Mouse (Mus musculus): ENCODE measurements around the gene Aak1. TPM values are rescaled to one million over a fixed set of nuclear protein-coding genes. Genes with fewer than 3 reads are reported as not detected.

The Aak1 gene
- polyA plus RNA-seq, 1 experiment from 2014 or later, result 7.3 TPM

- Histone ChIP-seq H3K9ac (ENCODE audit: low read depth, low read length) (no peak overlapping the region), H3K36me3 (ENCODE audit: insufficient read depth, low read length) (no peaks in the 10 kb centered on the region), H3K27ac (no peak overlapping the region), H3K9me3 (replicated peaks; ENCODE audit: low read length) (no peaks in the 10 kb centered on the region), H3K27me3 (ENCODE audit: insufficient read depth, low read length) (no peaks in the 10 kb centered on the region), H3K4me3 (replicated peaks; ENCODE audit: low read depth, low read length) (no peak overlapping the region), H3K4me1 (replicated peaks; ENCODE audit: insufficient read depth, low read length) (peaks cover 16% of the 10 kb centered on the region), H3K4me2 (ENCODE audit: low read length) (peak overlapping the region; percentile 80; the same call in 1 of the 2 replicates)
- ATAC-seq (replicated peaks; ENCODE audit: low FRiP score, low read depth) (no peak), DNase-seq (ENCODE audit: low spot score) (no peak)
- whole genome bisulfite sequencing, result 83% methylated on average over 8 of the region's 8 CpGs
- no peak for TF ChIP-seq CTCF (IDR thresholded peaks at IDR 0.05; ENCODE audit: low read depth)
Observed at GRCm38 (mm10) chr6:86847816-86848215, 1.5 kb upstream of the Aak1 start.

- peak overlapping the region; percentile 80 for H3K9ac ChIP-seq (ENCODE audit: low read depth, low read length)
- DNase-seq (ENCODE audit: low spot score) (no peak), ATAC-seq (replicated peaks; ENCODE audit: low FRiP score, low read depth) (peak; percentile 17; the same call in 1 of the 2 replicates)
- TF ChIP-seq CTCF (IDR thresholded peaks at IDR 0.05; ENCODE audit: low read depth), result no peak
- H3K27me3 ChIP-seq (ENCODE audit: insufficient read depth, low read length), result no peaks in the 10 kb centered on the region
- peak overlapping the region; percentile 97 for H3K27ac ChIP-seq
- peak overlapping the region; percentile 80 for H3K4me2 ChIP-seq (ENCODE audit: low read length)
- H3K36me3 ChIP-seq (ENCODE audit: insufficient read depth, low read length), result no peaks in the 10 kb centered on the region
- H3K4me3 ChIP-seq (replicated peaks; ENCODE audit: low read depth, low read length), result peak overlapping the region; percentile 79
- H3K9me3 ChIP-seq (replicated peaks; ENCODE audit: low read length), result no peaks in the 10 kb centered on the region
- peaks cover 16% of the 10 kb centered on the region for H3K4me1 ChIP-seq (replicated peaks; ENCODE audit: insufficient read depth, low read length)
- WGBS, result 1% methylated on average over 12 of the region's 12 CpGs
Observed at GRCm38 (mm10) chr6:86848580-86848914, 770 bp upstream of the Aak1 start.

DNA sequence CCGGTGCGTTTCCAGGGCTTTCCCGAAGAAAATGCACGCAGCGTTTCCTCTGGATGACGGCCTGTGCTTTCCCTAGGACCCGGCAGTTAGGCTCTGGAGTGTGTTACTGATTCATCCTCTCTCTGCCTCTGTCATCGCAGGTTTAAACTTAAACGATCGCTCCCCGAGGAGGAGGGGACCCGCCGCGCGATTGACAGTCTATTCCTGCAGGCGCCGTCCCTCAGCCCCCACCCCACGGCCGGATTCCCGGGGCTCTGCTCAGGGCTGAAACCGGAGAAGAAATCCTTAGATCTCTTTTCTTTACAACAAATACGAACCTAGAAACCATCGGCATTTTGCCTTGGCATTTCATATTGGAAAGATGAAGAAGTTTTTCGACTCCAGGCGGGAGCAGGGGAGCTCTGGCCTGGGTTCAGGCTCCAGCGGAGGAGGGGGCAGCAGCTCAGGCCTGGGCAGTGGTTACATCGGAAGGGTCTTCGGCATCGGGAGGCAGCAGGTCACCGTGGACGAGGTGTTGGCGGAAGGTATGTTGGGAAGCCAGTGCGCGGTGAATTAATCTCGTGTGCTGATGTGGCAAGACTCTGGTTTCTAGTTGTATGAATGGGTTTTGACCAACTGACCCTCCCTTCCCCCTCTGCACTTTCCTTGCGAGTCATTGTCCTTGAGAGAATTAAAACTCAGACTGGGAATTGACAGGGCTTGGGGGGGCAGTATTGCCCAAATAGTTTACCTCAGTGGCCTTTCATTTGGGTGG lies 552 bp downstream of the Aak1 start:
- peak overlapping the region; percentile 80 for H3K4me2 ChIP-seq (ENCODE audit: low read length)
- peak overlapping the region; percentile 79 for H3K4me3 ChIP-seq (replicated peaks; ENCODE audit: low read depth, low read length)
- no peaks in the 10 kb centered on the region for H3K36me3 ChIP-seq (ENCODE audit: insufficient read depth, low read length)
- DNase-seq (ENCODE audit: low spot score) (peak; percentile 64), ATAC-seq (replicated peaks; ENCODE audit: low FRiP score, low read depth) (peak; percentile 65)
- H3K9me3 ChIP-seq (replicated peaks; ENCODE audit: low read length), result no peaks in the 10 kb centered on the region
- no peak for TF ChIP-seq CTCF (IDR thresholded peaks at IDR 0.05; ENCODE audit: low read depth)
- H3K27ac ChIP-seq, result peak overlapping the region; percentile 97
- H3K4me1 ChIP-seq (replicated peaks; ENCODE audit: insufficient read depth, low read length), result peaks cover 16% of the 10 kb centered on the region
- peak overlapping the region; percentile 80 for H3K9ac ChIP-seq (ENCODE audit: low read depth, low read length)
- H3K27me3 ChIP-seq (ENCODE audit: insufficient read depth, low read length), result no peaks in the 10 kb centered on the region
- WGBS, result under 1% methylated on average over 36 of the region's 36 CpGs

- Histone ChIP-seq H3K9me3 (replicated peaks; ENCODE audit: low read length) (no peaks in the 10 kb centered on the region), H3K4me1 (replicated peaks; ENCODE audit: insufficient read depth, low read length) (peaks cover 16% of the 10 kb centered on the region), H3K9ac (ENCODE audit: low read depth, low read length) (peak overlapping the region; percentile 80), H3K4me3 (replicated peaks; ENCODE audit: low read depth, low read length) (peak overlapping the region; percentile 79), H3K36me3 (ENCODE audit: insufficient read depth, low read length) (no peaks in the 10 kb centered on the region), H3K27me3 (ENCODE audit: insufficient read depth, low read length) (no peaks in the 10 kb centered on the region), H3K27ac (peak overlapping the region; percentile 97), H3K4me2 (ENCODE audit: low read length) (peak overlapping the region; percentile 80)
- ATAC-seq (replicated peaks; ENCODE audit: low FRiP score, low read depth), result no peak
- no peak for DNase-seq (ENCODE audit: low spot score)
- TF ChIP-seq CTCF (IDR thresholded peaks at IDR 0.05; ENCODE audit: low read depth), result no peak
- WGBS, result 14% methylated on average over 4 of the region's 4 CpGs
Observed at GRCm38 (mm10) chr6:86850588-86850987, 1.3 kb downstream of the Aak1 start.

DNA sequence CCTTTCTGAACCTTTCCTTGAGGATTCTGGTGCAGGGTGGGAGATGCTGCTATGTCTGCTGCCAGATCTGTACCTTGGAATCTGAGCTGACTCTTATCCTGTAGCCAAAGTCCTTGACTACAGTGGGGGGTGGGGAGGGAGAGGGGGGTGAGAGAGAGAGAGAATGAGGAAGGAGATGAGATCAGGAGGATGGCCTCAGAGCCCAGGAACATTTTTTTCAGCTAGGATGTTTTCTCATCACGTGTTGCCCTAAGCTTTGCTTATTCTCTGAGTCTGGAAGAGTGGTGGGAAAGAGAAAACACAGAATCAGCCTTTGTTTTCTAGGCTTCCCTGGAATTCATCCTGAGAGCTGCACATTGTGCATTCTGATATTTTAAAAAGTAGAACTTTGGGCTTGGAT lies 2.2 kb downstream of the Aak1 start:
- peaks cover 16% of the 10 kb centered on the region for H3K4me1 ChIP-seq (replicated peaks; ENCODE audit: insufficient read depth, low read length)
- no peak overlapping the region for H3K27ac ChIP-seq
- 0 out of 2 replicates have a peak overlapping the region, but pooled peaks have one; percentile 79 for H3K4me3 ChIP-seq (replicated peaks; ENCODE audit: low read depth, low read length)
- 0 out of 2 replicates have a peak, but pooled peaks cover 4% of the 10 kb centered on the region for H3K36me3 ChIP-seq (ENCODE audit: insufficient read depth, low read length)
- ATAC-seq (replicated peaks; ENCODE audit: low FRiP score, low read depth) (no peak; the same call in 1 of the 2 replicates), DNase-seq (ENCODE audit: low spot score) (peak; percentile 36)
- no peaks in the 10 kb centered on the region for H3K27me3 ChIP-seq (ENCODE audit: insufficient read depth, low read length)
- no peaks in the 10 kb centered on the region for H3K9me3 ChIP-seq (replicated peaks; ENCODE audit: low read length)
- peak overlapping the region; percentile 80 for H3K4me2 ChIP-seq (ENCODE audit: low read length)
- WGBS, result 17% methylated on average over 1 of the region's 1 CpGs
- TF ChIP-seq CTCF (IDR thresholded peaks at IDR 0.05; ENCODE audit: low read depth), result no peak
- H3K9ac ChIP-seq (ENCODE audit: low read depth, low read length), result 0 out of 2 replicates have a peak overlapping the region, but pooled peaks have one; percentile 5

- Histone ChIP-seq H3K9ac (ENCODE audit: low read depth, low read length) (no peak overlapping the region), H3K4me3 (replicated peaks; ENCODE audit: low read depth, low read length) (no peak overlapping the region), H3K27ac (no peak overlapping the region), H3K27me3 (ENCODE audit: insufficient read depth, low read length) (no peaks in the 10 kb centered on the region), H3K9me3 (replicated peaks; ENCODE audit: low read length) (no peaks in the 10 kb centered on the region), H3K4me2 (ENCODE audit: low read length) (no peak overlapping the region), H3K4me1 (replicated peaks; ENCODE audit: insufficient read depth, low read length) (peaks cover 16% of the 10 kb centered on the region), H3K36me3 (ENCODE audit: insufficient read depth, low read length) (0 out of 2 replicates have a peak, but pooled peaks cover 4% of the 10 kb centered on the region)
- no peak for ATAC-seq (replicated peaks; ENCODE audit: low FRiP score, low read depth)
- 85% methylated on average over 3 of the region's 3 CpGs for WGBS
- no peak for TF ChIP-seq CTCF (IDR thresholded peaks at IDR 0.05; ENCODE audit: low read depth)
- no peak for DNase-seq (ENCODE audit: low spot score)
Observed at GRCm38 (mm10) chr6:86853928-86854327, 4.6 kb downstream of the Aak1 start.

Data from kidney, postnatal 0 days (tissue).